ENCODE assay signal across 3 mouse cellular contexts in the genomic region with DNA sequence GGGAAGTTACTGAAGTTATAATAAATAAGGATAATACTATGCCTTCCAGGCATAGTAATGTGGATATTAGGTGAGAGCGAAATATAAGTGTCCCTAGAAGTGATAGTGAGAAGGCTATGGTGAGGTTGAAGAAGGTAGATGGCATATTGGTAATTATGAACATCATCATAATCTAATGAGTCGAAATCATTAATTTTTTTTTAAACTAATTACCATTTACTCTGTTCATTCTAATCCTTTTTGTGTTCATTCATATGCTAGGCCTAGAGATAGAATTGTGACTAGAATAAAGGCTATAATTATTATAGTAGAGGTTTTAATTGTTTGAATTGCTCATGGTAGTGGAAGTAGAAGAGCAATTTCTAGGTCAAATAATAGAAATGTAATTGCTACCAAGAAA. TPM values are rescaled to one million over a fixed set of nuclear protein-coding genes. Genes with fewer than 3 reads are reported as not detected.
"Had no signal": no experiment of that assay in that cellular context is flagged by ENCODE, and none has a peak within 500 bp of the region (broad histone marks: within the 10 kb centered on the region; RNA-seq: fewer than 3 reads in every experiment).

No protein-coding gene starts in this region.

RNA-seq across cellular contexts. Expression of a gene that starts 25.3 kb away (rescaled TPM):
- total RNA-seq: monocyte, adult 5-6 weeks; neutrophil, adult 5-6 weeks had no signal
- polyA plus RNA-seq: lung, postnatal 0 days had no signal
